Mouse (Mus musculus) small intestine, adult 2 months (tissue): Measurements from ENCODE around the gene Cdh13.

Source experiments
- CTCF ChIP-seq: fragments of 200-500 bp; IDR thresholded peaks from 2 replicates; pipeline ENCODE4 v1.5.1; 2012; ENCODE audit warnings: low read depth, mild to moderate bottlenecking, control low read depth, inconsistent platforms, low read length, moderate library complexity, mixed read lengths; ENCODE audit not compliant: insufficient replicate concordance, insufficient read length; ENCODE audit errors: extremely low read depth
- POLR2A ChIP-seq: fragments of 200-500 bp; IDR thresholded peaks from 2 replicates; pipeline ENCODE4 v1.6.1; 2012; ENCODE audit warnings: low read depth, mild to moderate bottlenecking, control low read depth, inconsistent platforms, low read length, moderate library complexity

- TF ChIP-seq CTCF (no peak), POLR2A (no peak)
These were observed 654.5 kb downstream of the Cdh13 start for GRCm38 (mm10) chr8:118938025-118938424.
